Mouse (Mus musculus) bone marrow, adult 2 months (tissue): ENCODE measurements around the gene Eipr1. TPM values are rescaled to one million over a fixed set of nuclear protein-coding genes. Genes with fewer than 3 reads are reported as not detected.

Experiments
- H3K27ac ChIP-seq: fragments of 200-500 bp; 2 replicates; pipeline ENCODE4 v1.5.1; 2012; ENCODE audit warnings: low read depth, mild to moderate bottlenecking, control low read depth, inconsistent platforms, low read length; ENCODE audit not compliant: control insufficient read depth, poor library complexity, insufficient read depth
- H3K4me1 ChIP-seq: fragments of 200-500 bp; 2 replicates; pipeline ENCODE4 v1.6.1; 2011; ENCODE audit warnings: low read length; ENCODE audit not compliant: control insufficient read depth, insufficient read depth
- H3K4me3 ChIP-seq: fragments of 200-500 bp; replicated peaks from 2 replicates; pipeline ENCODE3; 2011; ENCODE audit warnings: mild to moderate bottlenecking, low read depth, low read length, control low read depth; ENCODE audit not compliant: control insufficient read depth
- CTCF ChIP-seq: fragments of 200-500 bp; IDR thresholded peaks from 2 replicates; pipeline ENCODE4 v1.5.1; 2011; ENCODE audit warnings: low read length, control low read depth; ENCODE audit not compliant: control insufficient read depth, insufficient read depth
- POLR2A ChIP-seq: fragments of 200-500 bp; IDR thresholded peaks from 2 replicates; pipeline ENCODE4 v1.6.1; 2011; ENCODE audit warnings: low read depth, mild to moderate bottlenecking, control low read depth, low read length, borderline replicate concordance; ENCODE audit not compliant: control insufficient read depth
- WGBS: fragments of 180-500 bp; shearing (Covaris S2); methylation state at CpG from one replicate; pipeline ENCODE4 v1.1.7; 2018; 5-methylcytosine and 5-hydroxymethylcytosine counted together
- polyA plus RNA-seq: library from polyadenylated mRNA; stranded (reverse); fragments of >200 nt; gene quantifications from 2 replicates; pipeline ENCODE4 v1.2.4, GENCODE M21; 2011; ENCODE audit warnings: low replicate concordance; ENCODE audit not compliant: missing spikeins, insufficient read depth, insufficient read length

Gene Eipr1
- polyA plus RNA-seq, 1 experiment, result 21.0 TPM

DNA sequence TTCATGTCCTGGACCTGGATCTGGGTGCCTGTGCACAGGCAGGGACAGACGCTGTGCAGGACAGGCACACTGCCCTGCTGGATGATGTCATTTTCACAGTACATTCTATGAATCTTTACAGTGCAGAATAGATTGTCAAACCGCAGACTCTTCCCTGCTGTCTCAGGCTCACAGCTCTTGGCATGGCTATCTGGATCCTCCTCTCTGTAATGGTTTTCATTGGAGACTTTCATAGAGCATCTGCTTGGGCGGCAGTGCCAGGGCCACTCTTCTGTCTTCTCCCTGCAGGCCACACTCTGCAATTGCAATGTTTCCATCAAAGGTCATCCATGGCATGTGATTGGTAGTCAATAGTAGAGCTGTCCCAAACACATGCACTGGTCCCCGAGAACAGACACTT is 117.2 kb downstream of the Eipr1 start:
- no peaks in the 10 kb centered on the region for H3K4me1 ChIP-seq
- TF ChIP-seq CTCF, result no peak
- TF ChIP-seq POLR2A, result no peak
- H3K4me3 ChIP-seq, result no peak overlapping the region
- WGBS, result 86% methylated on average over 4 of the region's 4 CpGs
- H3K27ac ChIP-seq, result no peak overlapping the region

DNA sequence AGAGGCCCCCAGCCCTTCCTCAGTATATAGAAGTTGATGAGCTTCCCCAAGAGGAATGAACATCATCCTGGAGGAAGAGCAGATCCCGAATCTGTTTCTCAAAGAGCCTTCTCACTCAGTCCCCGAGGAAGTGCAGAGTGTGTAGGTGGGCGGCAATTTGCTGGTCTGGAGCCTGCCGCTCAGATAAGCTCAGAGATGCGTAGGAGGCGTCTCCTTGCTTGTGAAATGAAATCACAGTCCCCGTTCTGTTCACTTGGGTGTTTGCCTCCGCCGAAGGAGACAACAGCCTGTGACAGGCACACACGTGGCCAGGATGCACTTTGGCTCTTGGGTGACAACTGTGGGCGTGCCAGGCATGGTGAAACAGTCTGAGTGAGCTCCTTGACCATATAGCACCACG is 120.7 kb downstream of the Eipr1 start:
- no peak overlapping the region for H3K4me3 ChIP-seq
- H3K27ac ChIP-seq, result no peak overlapping the region
- TF ChIP-seq POLR2A (no peak), CTCF (no peak)
- 91% methylated on average over 12 of the region's 12 CpGs for WGBS
- no peaks in the 10 kb centered on the region for H3K4me1 ChIP-seq

DNA sequence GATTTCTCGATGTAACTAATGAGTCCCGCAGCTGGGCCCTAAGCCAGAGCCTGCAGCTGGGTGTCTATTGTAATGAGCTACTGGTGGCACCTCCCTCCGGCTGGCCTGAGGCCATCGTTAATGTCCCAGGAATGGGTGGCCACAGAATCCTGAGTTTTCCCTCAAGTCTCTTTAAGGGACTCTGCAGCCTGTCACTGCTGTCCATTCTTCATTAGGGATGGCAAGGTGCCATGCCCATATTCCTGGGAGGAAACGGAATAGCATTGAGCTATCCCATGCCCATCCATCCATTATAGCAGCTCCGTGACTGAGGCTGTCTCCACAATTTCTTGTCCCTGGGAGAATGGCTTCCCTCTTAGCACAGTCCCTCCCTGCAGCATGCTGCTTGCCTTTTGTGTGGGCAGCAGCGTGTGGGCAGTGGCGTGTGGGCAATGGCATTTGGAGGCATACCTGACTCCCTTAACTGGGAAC is 123.2 kb downstream of the Eipr1 start:
- no peak overlapping the region for H3K27ac ChIP-seq
- 78% methylated on average over 8 of the region's 8 CpGs for WGBS
- H3K4me1 ChIP-seq, result no peaks in the 10 kb centered on the region
- no peak overlapping the region for H3K4me3 ChIP-seq
- no peak for TF ChIP-seq POLR2A
- no peak for TF ChIP-seq CTCF

DNA sequence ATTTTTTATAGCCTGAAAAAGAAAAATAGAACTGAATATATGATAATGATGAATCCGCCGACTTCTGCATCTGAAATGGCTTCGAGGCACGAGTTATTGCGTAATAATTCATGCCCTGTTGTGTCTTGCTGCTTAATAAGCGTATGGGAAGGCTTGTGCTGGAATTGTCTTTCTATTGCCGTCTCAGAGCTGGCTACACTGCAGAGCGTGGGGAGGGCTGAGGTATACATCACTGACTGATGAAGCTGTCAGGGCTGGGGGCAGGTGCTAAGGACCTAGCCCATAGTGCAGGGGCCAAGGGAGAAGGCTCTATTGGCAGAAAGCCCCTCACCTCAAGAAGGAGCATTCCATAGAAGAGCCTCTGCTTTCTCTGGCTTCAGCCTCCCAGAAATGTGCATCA is 123.9 kb downstream of the Eipr1 start:
- TF ChIP-seq POLR2A (no peak), CTCF (no peak)
- Histone ChIP-seq H3K4me3 (no peak overlapping the region), H3K4me1 (no peaks in the 10 kb centered on the region), H3K27ac (no peak overlapping the region)
- 76% methylated on average over 8 of the region's 8 CpGs for WGBS

DNA sequence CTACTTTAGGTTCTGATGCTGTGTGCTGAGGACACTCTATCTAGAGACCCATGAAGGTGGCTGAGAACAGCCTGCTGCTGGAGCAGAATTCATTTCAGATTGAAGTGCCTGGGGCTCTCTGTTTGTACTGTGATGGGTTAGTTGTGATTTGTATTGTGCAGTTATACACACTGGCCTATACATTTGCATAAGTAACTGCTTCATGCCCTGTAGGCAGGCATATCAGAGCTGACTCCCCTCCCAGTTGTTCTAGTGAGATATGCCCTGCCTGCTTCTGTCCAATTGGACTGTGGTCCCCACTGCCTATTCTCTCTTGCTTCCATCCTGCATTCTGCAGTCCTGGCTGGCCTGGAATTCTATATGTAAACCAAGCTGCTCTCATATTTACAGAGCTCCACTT is 128.9 kb downstream of the Eipr1 start:
- TF ChIP-seq CTCF (no peak), POLR2A (no peak)
- no peak overlapping the region for H3K4me3 ChIP-seq
- no peak overlapping the region for H3K27ac ChIP-seq
- no peaks in the 10 kb centered on the region for H3K4me1 ChIP-seq

DNA sequence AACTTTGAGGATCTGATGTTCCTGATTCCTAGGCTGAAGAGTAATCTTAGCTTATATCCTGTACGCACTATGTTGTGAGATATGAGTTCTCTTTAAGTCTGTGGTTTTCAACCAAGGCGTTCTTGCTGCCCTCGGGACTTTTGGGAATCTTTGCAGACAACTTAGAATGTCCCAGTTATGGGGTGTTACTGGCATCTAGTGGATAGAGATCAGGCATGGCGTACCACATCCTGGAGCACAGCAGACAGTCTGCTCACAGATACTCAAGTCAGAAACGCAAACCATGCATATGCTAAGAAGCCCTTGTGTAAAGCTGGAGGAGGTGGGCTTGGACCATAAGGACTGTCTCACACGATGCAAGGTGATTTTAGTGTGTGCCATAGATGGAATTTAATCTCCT is 136.1 kb downstream of the Eipr1 start:
- 81% methylated on average over 6 of the region's 6 CpGs for WGBS
- no peaks in the 10 kb centered on the region for H3K4me1 ChIP-seq
- H3K4me3 ChIP-seq, result no peak overlapping the region
- H3K27ac ChIP-seq, result no peak overlapping the region
- TF ChIP-seq CTCF (no peak), POLR2A (no peak)

DNA sequence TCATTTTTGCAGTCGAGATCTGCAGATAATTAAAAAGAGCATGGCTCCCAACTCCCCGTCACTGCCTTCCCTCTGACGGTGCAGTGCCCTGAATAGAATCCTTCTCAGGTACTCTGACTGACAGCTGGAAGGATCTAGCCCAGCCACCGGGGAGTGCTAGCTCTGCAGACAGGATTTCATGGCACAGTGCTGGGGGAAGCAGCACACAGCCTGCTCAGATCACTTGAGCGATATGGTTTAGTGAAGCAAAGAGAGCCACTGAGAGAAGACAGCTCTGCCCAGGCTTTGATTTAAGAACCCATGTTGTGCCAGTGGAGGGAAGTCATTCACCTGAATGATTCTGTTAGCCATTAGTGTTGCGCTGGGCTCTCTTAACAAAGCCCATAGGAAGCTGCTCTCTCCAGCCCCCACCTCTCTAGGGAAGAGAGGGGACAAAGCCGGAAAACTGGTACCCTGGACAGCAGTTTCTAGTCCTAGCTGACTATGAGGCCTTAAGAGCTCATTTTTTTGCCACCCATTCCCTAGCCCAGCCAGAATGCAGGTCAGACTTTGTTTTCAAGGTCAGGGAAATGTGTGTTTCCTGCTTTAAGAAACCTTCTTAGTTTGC is 137.6 kb downstream of the Eipr1 start:
- no peaks in the 10 kb centered on the region for H3K4me1 ChIP-seq
- H3K4me3 ChIP-seq, result no peak overlapping the region
- 79% methylated on average over 7 of the region's 7 CpGs for WGBS
- no peak for TF ChIP-seq CTCF
- TF ChIP-seq POLR2A, result no peak
- H3K27ac ChIP-seq, result no peak overlapping the region

DNA sequence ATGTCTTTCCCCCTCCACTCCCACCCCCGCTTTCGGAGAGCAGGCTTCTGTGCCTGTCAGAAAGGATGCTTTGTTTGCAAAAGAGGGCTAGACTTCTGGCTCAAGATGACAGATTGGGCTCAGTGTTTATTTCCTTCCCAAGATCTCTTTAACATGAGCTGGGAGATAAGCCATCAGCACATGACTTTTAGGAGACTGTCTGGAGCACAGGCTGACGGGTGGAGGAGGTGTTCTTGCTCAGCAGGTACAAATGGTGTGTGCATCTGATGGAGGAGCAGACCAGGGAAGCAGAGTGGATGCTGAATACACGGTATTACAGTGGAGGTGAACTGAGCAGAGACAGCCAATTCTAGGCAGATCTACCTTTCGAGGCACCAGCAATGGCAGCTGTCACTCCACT is 139.9 kb downstream of the Eipr1 start:
- Histone ChIP-seq H3K4me1 (no peaks in the 10 kb centered on the region), H3K4me3 (no peak overlapping the region), H3K27ac (no peak overlapping the region)
- TF ChIP-seq CTCF, result no peak
- TF ChIP-seq POLR2A, result no peak
- 68% methylated on average over 5 of the region's 5 CpGs for WGBS

DNA sequence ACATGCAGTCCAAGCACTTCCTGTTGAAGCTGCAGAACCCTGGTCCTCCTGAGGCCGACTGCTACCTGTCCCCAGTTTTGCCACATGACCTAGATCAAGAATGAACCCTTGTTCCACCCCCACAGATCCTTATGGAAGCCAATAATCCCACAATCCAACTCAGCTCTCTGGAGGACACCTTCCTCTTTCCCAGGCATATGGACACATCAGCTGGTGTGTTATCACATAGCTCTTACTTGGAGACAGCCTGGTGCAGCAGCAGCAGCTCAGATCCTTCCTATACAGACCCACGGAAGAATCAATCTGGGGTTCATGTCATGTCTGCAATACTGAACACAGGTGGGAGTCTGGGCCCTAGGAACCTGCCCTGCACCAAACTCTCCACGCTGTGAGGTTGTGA is 145.0 kb downstream of the Eipr1 start:
- TF ChIP-seq POLR2A, result no peak
- TF ChIP-seq CTCF, result no peak
- 65% methylated on average over 3 of the region's 3 CpGs for WGBS
- no peaks in the 10 kb centered on the region for H3K4me1 ChIP-seq
- no peak overlapping the region for H3K4me3 ChIP-seq
- H3K27ac ChIP-seq, result no peak overlapping the region
